Mouse (Mus musculus) cerebellum, adult 9-11 months (tissue): ENCODE results near the gene Hbq1b.

Source experiments
- DNase-seq: peaks from one replicate; pipeline ENCODE4 v3.0.0; 2022

Gene Hbq1b

GRCm38 (mm10) chr11:32286695-32287492 is at the start of gene Hbq1b:
Gene Hbq1b (plus strand): TSS chr11:32286965.
- peak; percentile 75 for DNase-seq

- no peak for DNase-seq
Measured at GRCm38 (mm10) chr11:32237411-32237795, 49.4 kb upstream of the Hbq1b start.

- DNase-seq, result peak; percentile 84
Measured at GRCm38 (mm10) chr11:32238093-32238860, 48.5 kb upstream of the Hbq1b start.

GRCm38 (mm10) chr11:32241391-32241790 is 45.4 kb upstream of the Hbq1b start:
- DNase-seq, result no peak

GRCm38 (mm10) chr11:32242209-32242608 is 44.6 kb upstream of the Hbq1b start:
- DNase-seq, result no peak

- no peak for DNase-seq
Measured at GRCm38 (mm10) chr11:32243205-32243955, 43.4 kb upstream of the Hbq1b start.

GRCm38 (mm10) chr11:32244064-32244463 is 42.7 kb upstream of the Hbq1b start:
- no peak for DNase-seq

- DNase-seq, result no peak
Measured at GRCm38 (mm10) chr11:32244617-32245016, 42.1 kb upstream of the Hbq1b start.

- DNase-seq, result no peak
Measured at GRCm38 (mm10) chr11:32245614-32246013, 41.2 kb upstream of the Hbq1b start.

GRCm38 (mm10) chr11:32247068-32247467 is 39.7 kb upstream of the Hbq1b start:
- DNase-seq, result no peak

- DNase-seq, result no peak
Measured at GRCm38 (mm10) chr11:32248350-32248749, 38.4 kb upstream of the Hbq1b start.

GRCm38 (mm10) chr11:32250880-32251763 is 35.6 kb upstream of the Hbq1b start:
- no peak for DNase-seq

GRCm38 (mm10) chr11:32253121-32253520 is 33.6 kb upstream of the Hbq1b start:
- DNase-seq, result peak; percentile 52

- no peak for DNase-seq
Measured at GRCm38 (mm10) chr11:32256146-32256545, 30.6 kb upstream of the Hbq1b start.

- no peak for DNase-seq
Measured at GRCm38 (mm10) chr11:32256566-32256965, 30.2 kb upstream of the Hbq1b start.

- DNase-seq, result no peak
Measured at GRCm38 (mm10) chr11:32262674-32263415, 23.9 kb upstream of the Hbq1b start.

- no peak for DNase-seq
Measured at GRCm38 (mm10) chr11:32265117-32265738, 21.5 kb upstream of the Hbq1b start.

GRCm38 (mm10) chr11:32266194-32266593 is 20.6 kb upstream of the Hbq1b start:
- peak; percentile 18 for DNase-seq

GRCm38 (mm10) chr11:32266776-32267175 is 20.0 kb upstream of the Hbq1b start:
- no peak for DNase-seq

GRCm38 (mm10) chr11:32267188-32267884 is 19.4 kb upstream of the Hbq1b start, which contains the start of gene Nprl3:
Gene Nprl3 (minus strand): TSS chr11:32267707.
- DNase-seq, result peak; percentile 95
